ENCODE assay signal across 8 mouse cellular contexts in genomic region chr9:107569270-107569669, GRCm38 (mm10). TPM values are rescaled to one million over a fixed set of nuclear protein-coding genes. Genes with fewer than 3 reads are reported as not detected.
A peak's percentile ranks its signal among the peaks of the same experiment; 100 is the strongest.
DNase-seq lines count a peak whose midpoint lies in the region; ATAC-seq and TF ChIP-seq lines count a peak whose summit lies in the region.

No protein-coding gene starts in this region.

- intact Hi-C loops in heart, postnatal 10 days (cut with DNase I), result no loop called here

- peaks cover 49% of the 10 kb centered on the region for H3K36me3 ChIP-seq in heart, embryonic 12.5 days
- H3K36me3 ChIP-seq in G1E (replicated peaks), result peaks cover 65% of the 10 kb centered on the region

- peak overlapping the region; percentile 71 for H3K27ac ChIP-seq in heart, embryonic 12.5 days (ENCODE audit: poor library complexity, severe bottlenecking)

- under 1% methylated on average over 23 of the region's 23 CpGs for WGBS in heart, embryonic 12.5 days

- ATAC-seq in heart, embryonic 12.5 days (ENCODE audit: insufficient number of reproducible peaks, low FRiP score), result peak; percentile 37
- ATAC-seq in G1E (ENCODE audit: extremely low read depth, insufficient number of reproducible peaks, low FRiP score, poor library complexity, severe bottlenecking), result no peak
- peak; percentile 34 for ATAC-seq in granulocyte monocyte progenitor cell, adult 5-6 weeks (replicated peaks; ENCODE audit: poor library complexity, severe bottlenecking)
- ATAC-seq in megakaryocyte progenitor cell, adult 5-6 weeks (replicated peaks; ENCODE audit: poor library complexity), result peak; percentile 6
- no peak for ATAC-seq in activated CD4-positive, CD25-positive, alpha-beta regulatory T cell, adult 4 months

- H3K9ac ChIP-seq in heart, embryonic 12.5 days, result peak overlapping the region; percentile 88

- peaks cover 61% of the 10 kb centered on the region for H3K4me1 ChIP-seq in heart, embryonic 12.5 days (replicated peaks)
- peaks cover 87% of the 10 kb centered on the region for H3K4me1 ChIP-seq in G1E (ENCODE audit: insufficient read depth, low read depth, low read length)

- H3K9me3 ChIP-seq in heart, embryonic 12.5 days (replicated peaks), result no peaks in the 10 kb centered on the region
- no peaks in the 10 kb centered on the region for H3K9me3 ChIP-seq in G1E (replicated peaks)

- H3K4me3 ChIP-seq in heart, embryonic 12.5 days, result peak overlapping the region; percentile 88
- peak overlapping the region; percentile 79 for H3K4me3 ChIP-seq in G1E (ENCODE audit: low read depth, low read length)

- H3K4me2 ChIP-seq in heart, embryonic 12.5 days, result peak overlapping the region; percentile 91

- no peak for TF ChIP-seq CTCF in G1E (IDR thresholded peaks at IDR 0.05; ENCODE audit: low read depth, low read length)

- H3K27me3 ChIP-seq in heart, embryonic 12.5 days (replicated peaks), result no peaks in the 10 kb centered on the region
- H3K27me3 ChIP-seq in G1E (ENCODE audit: insufficient read depth, low read length), result no peaks in the 10 kb centered on the region

- DNase-seq in heart, postnatal 10 days, result no peak
- DNase-seq in G1E (ENCODE audit: low spot score), result no peak
- no peak for DNase-seq in adrenal gland, adult 18-20 months (ENCODE audit: low spot score in 2 of 2)
- no peak for DNase-seq in gastrocnemius, adult 18-20 months (ENCODE audit: low spot score)

RNA-seq across cellular contexts. Expression of gene Hyal2, which starts 1.5 kb away (rescaled TPM):
- 103 and 106 TPM in 2 replicates for polyA plus RNA-seq in heart, embryonic 12.5 days (2016; fragmentation: Nextera tagmentation; extraction: Ambion mirVana)
- total RNA-seq in heart, postnatal 10 days (2021), result 10 to 100 TPM; 47.0 to 56.0 TPM
- total RNA-seq in G1E (2014; fragmentation: Nextera tagmentation), result 11.7 and 16.8 TPM in 2 replicates
- 4.2 and 5.5 TPM in 2 replicates for total RNA-seq in G1E (2017)
- polyA plus RNA-seq in G1E (2012), result 28.9 and 33.9 TPM in 2 replicates
- 6.2 and 11.6 TPM in 2 replicates for total RNA-seq in granulocyte monocyte progenitor cell, adult 5-6 weeks (2014; fragmentation: Nextera tagmentation)
- 3.0 and 5.3 TPM in 2 replicates for total RNA-seq in granulocyte monocyte progenitor cell, adult 5-6 weeks (2017)
- 6.6 and 7.3 TPM in 2 replicates for total RNA-seq in megakaryocyte progenitor cell, adult 5-6 weeks (2015)
- 2.8 and 4.1 TPM in 2 replicates for total RNA-seq in megakaryocyte progenitor cell, adult 5-6 weeks (2017)
- 10 to 100 TPM; 34.1 to 45.3 TPM for total RNA-seq in adrenal gland, adult 18-20 months (2021)
- 10 to 100 TPM; 14.0 to 25.3 TPM for total RNA-seq in gastrocnemius, adult 18-20 months (2021)
- 10 to 100 TPM; 10.2 to 12.8 TPM for polyA plus RNA-seq in activated CD4-positive, CD25-positive, alpha-beta regulatory T cell, adult 4 months (2017; shearing (Covaris generic))

RNA-seq across cellular contexts. Expression of gene Tusc2, which starts 6.2 kb away (rescaled TPM):
- polyA plus RNA-seq in heart, embryonic 12.5 days (2016; fragmentation: Nextera tagmentation; extraction: Ambion mirVana), result 60.1 and 61.4 TPM in 2 replicates
- 10 to 100 TPM; 25.7 to 26.8 TPM for total RNA-seq in heart, postnatal 10 days (2021)
- total RNA-seq in G1E (2014; fragmentation: Nextera tagmentation) (30.4 and 33.1 TPM in 2 replicates), G1E (2017) (16.0 and 21.3 TPM in 2 replicates)
- 24.4 and 45.3 TPM in 2 replicates for polyA plus RNA-seq in G1E (2012)
- total RNA-seq in granulocyte monocyte progenitor cell, adult 5-6 weeks (2014; fragmentation: Nextera tagmentation), result 22.8 and 34.5 TPM in 2 replicates
- 10.8 and 13.2 TPM in 2 replicates for total RNA-seq in granulocyte monocyte progenitor cell, adult 5-6 weeks (2017)
- 16.7 and 17.1 TPM in 2 replicates for total RNA-seq in megakaryocyte progenitor cell, adult 5-6 weeks (2015)
- 15.2 and 15.3 TPM in 2 replicates for total RNA-seq in megakaryocyte progenitor cell, adult 5-6 weeks (2017)
- total RNA-seq in adrenal gland, adult 18-20 months (2021), result 10 to 100 TPM; 53.9 to 54.3 TPM
- 10 to 100 TPM; 38.7 to 40.9 TPM for total RNA-seq in gastrocnemius, adult 18-20 months (2021)
- polyA plus RNA-seq in activated CD4-positive, CD25-positive, alpha-beta regulatory T cell, adult 4 months (2017; shearing (Covaris generic)), result 1 to 10 TPM; 7.3 to 7.8 TPM

RNA-seq across cellular contexts. Expression of gene Hyal1, which starts 7.5 kb away (rescaled TPM):
- 5.5 and 5.7 TPM in 2 replicates for polyA plus RNA-seq in heart, embryonic 12.5 days (2016; fragmentation: Nextera tagmentation; extraction: Ambion mirVana)
- total RNA-seq in heart, postnatal 10 days (2021), result 1 to 10 TPM; 3.9 to 5.7 TPM
- total RNA-seq in G1E (2014; fragmentation: Nextera tagmentation) (6.6 and 7.3 TPM in 2 replicates), G1E (2017) (1.9 and 2.3 TPM in 2 replicates)
- 1.4 and 2.2 TPM in 2 replicates for polyA plus RNA-seq in G1E (2012)
- 1.4 and 4.9 TPM in 2 replicates for total RNA-seq in granulocyte monocyte progenitor cell, adult 5-6 weeks (2014; fragmentation: Nextera tagmentation)
- 0.56 and 1.0 TPM in 2 replicates for total RNA-seq in granulocyte monocyte progenitor cell, adult 5-6 weeks (2017)
- 0.44 and 0.54 TPM in 2 replicates for total RNA-seq in megakaryocyte progenitor cell, adult 5-6 weeks (2015)
- 0.54 and 1.1 TPM in 2 replicates for total RNA-seq in megakaryocyte progenitor cell, adult 5-6 weeks (2017)
- 10 to 100 TPM in 1 of 2 experiments, 1 to 10 TPM in 1; 9.2 to 15.7 TPM for total RNA-seq in adrenal gland, adult 18-20 months (2021)
- 1 to 10 TPM; 1.4 to 1.5 TPM for total RNA-seq in gastrocnemius, adult 18-20 months (2021)
- polyA plus RNA-seq in activated CD4-positive, CD25-positive, alpha-beta regulatory T cell, adult 4 months (2017; shearing (Covaris generic)), result 1 to 10 TPM; 4.1 to 4.3 TPM

RNA-seq across cellular contexts. Expression of gene Naa80, which starts 9.4 kb away (rescaled TPM):
- 10.2 and 12.6 TPM in 2 replicates for polyA plus RNA-seq in heart, embryonic 12.5 days (2016; fragmentation: Nextera tagmentation; extraction: Ambion mirVana)
- total RNA-seq in heart, postnatal 10 days (2021), result 10 to 100 TPM; 13.0 to 16.2 TPM
- total RNA-seq in G1E (2014; fragmentation: Nextera tagmentation), result 17.1 and 17.4 TPM in 2 replicates
- 13.1 and 14.6 TPM in 2 replicates for total RNA-seq in G1E (2017)
- 53.5 and 53.8 TPM in 2 replicates for polyA plus RNA-seq in G1E (2012)
- 7.1 and 18.2 TPM in 2 replicates for total RNA-seq in granulocyte monocyte progenitor cell, adult 5-6 weeks (2014; fragmentation: Nextera tagmentation)
- total RNA-seq in granulocyte monocyte progenitor cell, adult 5-6 weeks (2017), result 5.5 and 8.2 TPM in 2 replicates
- 9.3 and 15.4 TPM in 2 replicates for total RNA-seq in megakaryocyte progenitor cell, adult 5-6 weeks (2015)
- total RNA-seq in megakaryocyte progenitor cell, adult 5-6 weeks (2017), result 9.3 and 10.4 TPM in 2 replicates
- 10 to 100 TPM; 13.3 to 16.5 TPM for total RNA-seq in adrenal gland, adult 18-20 months (2021)
- 10 to 100 TPM; 14.0 to 15.3 TPM for total RNA-seq in gastrocnemius, adult 18-20 months (2021)
- 10 to 100 TPM; 16.6 to 21.7 TPM for polyA plus RNA-seq in activated CD4-positive, CD25-positive, alpha-beta regulatory T cell, adult 4 months (2017; shearing (Covaris generic))

RNA-seq across cellular contexts. Expression of gene Hyal3, which starts 11.3 kb away (rescaled TPM):
- polyA plus RNA-seq in heart, embryonic 12.5 days (2016; fragmentation: Nextera tagmentation; extraction: Ambion mirVana), result 0.49 and 0.64 TPM in 2 replicates
- under 1 TPM; 0.41 to 0.79 TPM for total RNA-seq in heart, postnatal 10 days (2021)
- 4.6 and 7.7 TPM in 2 replicates for total RNA-seq in G1E (2014; fragmentation: Nextera tagmentation)
- 1.1 and 1.4 TPM in 2 replicates for total RNA-seq in G1E (2017)
- 0.29 and 0.53 TPM in 2 replicates for polyA plus RNA-seq in G1E (2012)
- 0.34 TPM in 1 of 2 replicates, not detected in the other for total RNA-seq in granulocyte monocyte progenitor cell, adult 5-6 weeks (2014; fragmentation: Nextera tagmentation)
- 0.26 and 0.46 TPM in 2 replicates for total RNA-seq in granulocyte monocyte progenitor cell, adult 5-6 weeks (2017)
- 1.4 and 1.7 TPM in 2 replicates for total RNA-seq in megakaryocyte progenitor cell, adult 5-6 weeks (2015)
- 0.58 TPM in 1 of 2 replicates, not detected in the other for total RNA-seq in megakaryocyte progenitor cell, adult 5-6 weeks (2017)
- total RNA-seq in adrenal gland, adult 18-20 months (2021), result 1 to 10 TPM; 1.4 to 1.7 TPM
- total RNA-seq in gastrocnemius, adult 18-20 months (2021), result under 1 TPM; 0.19 to 0.23 TPM
- polyA plus RNA-seq in activated CD4-positive, CD25-positive, alpha-beta regulatory T cell, adult 4 months (2017; shearing (Covaris generic)), result under 1 TPM; 0.25 to 0.90 TPM

Comparison
In these comparisons a context has a peak if more than half of its experiments do, and no peak if none do; other contexts are left out.
1. ATAC-seq: peak in heart, embryonic 12.5 days (single experiment), granulocyte monocyte progenitor cell, adult 5-6 weeks (single experiment) and megakaryocyte progenitor cell, adult 5-6 weeks (single experiment); none in G1E (single experiment) and activated CD4-positive, CD25-positive, alpha-beta regulatory T cell, adult 4 months (single experiment).